Mouse (Mus musculus): ENCODE measurements at regions not wholly inside any gene's neighbourhood (a gene's known extent, or its start where the extent isn't known, plus 50 kb on each side); places are given as distances from the start of the nearest gene placed in this dataset.

- DNase-seq, result no peak
Measured at GRCm38 (mm10) chrX:139392777-139393176, 59.3 kb downstream of the Trap1a start.

- peak; percentile 52 to 58 for DNase-seq
Measured at GRCm38 (mm10) chrX:139416701-139417100, 63.5 kb upstream of the D330045A20Rik start.

DNA sequence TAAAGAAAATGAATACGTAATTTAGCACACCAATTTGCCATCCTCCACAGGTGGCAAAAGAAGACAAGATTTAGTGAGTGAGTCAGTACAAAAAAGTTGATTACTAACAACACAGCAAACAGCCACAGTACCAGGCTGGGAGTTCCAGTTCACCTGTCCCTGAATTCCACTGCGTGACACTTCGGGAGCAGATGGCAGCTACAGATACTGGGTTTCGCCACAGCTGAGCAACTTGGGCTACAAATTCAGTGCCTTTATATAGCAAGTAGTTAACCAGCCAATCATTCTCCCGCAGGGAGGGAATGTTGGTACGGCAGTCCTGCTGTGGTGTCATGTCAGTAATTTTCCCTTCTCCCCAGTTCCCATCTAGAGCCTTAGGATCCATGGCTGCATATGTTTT, 60.3 kb upstream of the D330045A20Rik start:
- DNase-seq, result no peak

- DNase-seq, result no peak
Measured at GRCm38 (mm10) chrX:139424307-139424706, 55.9 kb upstream of the D330045A20Rik start.

Measured in cerebellum, adult 18-20 months (tissue).